Mouse (Mus musculus) CD4-positive, CD25-positive, alpha-beta regulatory T cell, adult 9 weeks (primary cell): ENCODE results near the gene Lypd3. TPM values are rescaled to one million over a fixed set of nuclear protein-coding genes. Genes with fewer than 3 reads are reported as not detected.

Source experiments
- polyA plus RNA-seq: library from polyadenylated mRNA; unstranded; fragments of 100-300 nt; shearing (Covaris generic); gene quantifications from one replicate; pipeline ENCODE4 v1.2.1, GENCODE M21; 2017

Gene Lypd3
- not detected for polyA plus RNA-seq

GRCm38 (mm10) chr7:24636264-24636663 lies at the start of gene Lypd3:
Gene Lypd3, plus strand, starts transcription at chr7:24636550.

GRCm38 (mm10) chr7:24587330-24588105 lies 48.8 kb upstream of the Lypd3 start, which contains the start of the genes Ethe1 and Zfp575:
Gene Ethe1, plus strand, starts transcription at chr7:24587543.
Gene Zfp575, minus strand, starts transcription at chr7:24587641.

DNA sequence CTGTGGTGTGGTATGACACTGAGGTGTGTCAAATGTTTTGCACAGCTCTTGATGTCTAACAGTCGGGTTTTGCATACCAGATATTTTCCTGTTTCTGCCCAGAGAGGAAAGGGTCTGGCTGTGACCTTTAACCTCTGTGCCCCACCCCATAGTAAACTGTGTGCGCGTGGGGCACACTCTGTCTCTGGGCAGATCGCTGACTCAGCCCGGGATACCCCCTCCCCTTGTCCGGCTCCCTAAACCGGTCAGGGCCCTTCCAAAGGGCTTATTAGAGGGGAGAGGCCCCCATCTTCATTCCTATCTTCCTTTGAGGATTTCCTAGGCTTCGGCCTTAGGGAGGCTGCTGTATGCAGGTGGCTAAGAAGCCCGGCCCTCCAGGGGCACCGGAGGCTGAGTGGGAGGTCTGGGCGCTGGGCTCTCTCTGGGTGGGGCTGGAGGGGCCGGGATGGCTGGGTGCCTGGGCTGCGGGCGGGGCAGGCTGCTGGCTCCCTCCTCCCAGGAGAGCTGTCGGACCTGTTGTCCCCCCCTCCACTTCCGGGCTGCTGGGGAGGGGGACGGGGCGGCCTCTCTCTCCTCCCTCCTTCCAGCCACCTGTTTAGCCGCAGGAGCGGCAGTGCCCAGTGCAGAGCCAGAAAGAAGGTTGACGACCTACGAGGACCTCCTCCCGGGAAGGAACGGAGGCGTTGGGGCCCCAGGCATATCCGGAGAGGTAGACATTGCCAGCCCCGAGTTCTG lies 26.0 kb upstream of the Lypd3 start, which contains the start of gene Phldb3:
Gene Phldb3 (plus strand): TSS at position 620 of the 735 bp plus-strand sequence.

DNA sequence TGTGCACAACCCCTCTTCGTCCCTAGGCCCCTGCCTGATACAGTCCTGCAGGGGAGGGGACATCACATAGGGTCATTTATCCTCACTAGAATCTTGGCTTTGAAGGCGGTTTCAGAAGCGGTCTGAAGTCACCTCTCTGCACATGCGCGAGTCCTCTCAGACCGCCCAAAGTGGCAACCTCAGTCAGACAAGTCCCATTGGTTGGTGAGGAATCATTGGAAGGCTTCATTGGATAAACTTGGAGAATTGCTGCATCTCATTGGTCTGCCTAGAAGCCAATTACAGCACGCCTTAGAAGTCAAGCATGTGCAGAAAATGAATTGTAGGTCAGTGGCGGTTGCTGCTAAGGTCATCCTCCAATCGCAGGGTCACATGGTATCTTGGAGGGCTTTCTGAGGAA lies 40.2 kb downstream of the Lypd3 start, which contains the start of gene Tex101:
Gene Tex101 (minus strand): TSS at position 101 of the 400 bp plus-strand sequence.

Other genes with a start within 250 kb of the Lypd3 start
- gene Smg9, start 236.9 kb upstream of the Lypd3 start, polyA plus RNA-seq: 74.8 TPM
- gene Irgc1, start 184.3 kb upstream of the Lypd3 start, polyA plus RNA-seq: 0.55 TPM
- gene Plaur, start 174.1 kb upstream of the Lypd3 start, polyA plus RNA-seq: 1.9 TPM
- gene Cadm4, start 154.5 kb upstream of the Lypd3 start, polyA plus RNA-seq: not detected
- gene Zfp428, start 129.5 kb upstream of the Lypd3 start, polyA plus RNA-seq: 0.63 TPM
- gene AC161166.1, start 124.1 kb upstream of the Lypd3 start, polyA plus RNA-seq: not detected
- gene Irgq, start 105.9 kb upstream of the Lypd3 start, polyA plus RNA-seq: 0.67 TPM
- gene Pinlyp, start 90.4 kb upstream of the Lypd3 start, polyA plus RNA-seq: not detected
- 71.9 TPM for gene Xrcc1, start 90.3 kb upstream of the Lypd3 start, polyA plus RNA-seq
- 13.7 TPM for gene Ethe1, start 49.0 kb upstream of the Lypd3 start, polyA plus RNA-seq
- not detected for gene Zfp575, start 48.9 kb upstream of the Lypd3 start, polyA plus RNA-seq
- gene Phldb3, start 25.8 kb upstream of the Lypd3 start, polyA plus RNA-seq: 1.1 TPM
- gene Tex101, start 40.1 kb downstream of the Lypd3 start, polyA plus RNA-seq: not detected
- gene BC049730, start 72.7 kb downstream of the Lypd3 start, polyA plus RNA-seq: not detected
- gene Gm4763, start 90.4 kb downstream of the Lypd3 start, polyA plus RNA-seq: not detected
- gene Cd177, start 123.8 kb downstream of the Lypd3 start, polyA plus RNA-seq: 0.62 TPM
- gene Ceacam10, start 140.7 kb downstream of the Lypd3 start, polyA plus RNA-seq: not detected
- gene Gm9844, start 225.7 kb downstream of the Lypd3 start, polyA plus RNA-seq: 19.4 TPM
- gene Lypd4, start 233.4 kb downstream of the Lypd3 start, polyA plus RNA-seq: not detected
- not detected for gene Dmrtc2, start 233.5 kb downstream of the Lypd3 start, polyA plus RNA-seq
- 6,689 TPM for gene Rps19, start 247.8 kb downstream of the Lypd3 start, polyA plus RNA-seq